Mouse (Mus musculus): ENCODE data around the gene Sf3b6.
"Not testable (repeated sequence)": the region's sequence is repeated elsewhere in the genome, so short reads cannot be mapped to it uniquely, and the experiment has no call there.

The Sf3b6 gene

GRCm38 (mm10) chr12:4817361-4818101 is at the start of gene Sf3b6:
Gene Sf3b6, plus strand, starts transcription at chr12:4817544.
- DNase-seq (ENCODE audit: low spot score in 2 of 2), result peak; percentile 98 to 99

DNA sequence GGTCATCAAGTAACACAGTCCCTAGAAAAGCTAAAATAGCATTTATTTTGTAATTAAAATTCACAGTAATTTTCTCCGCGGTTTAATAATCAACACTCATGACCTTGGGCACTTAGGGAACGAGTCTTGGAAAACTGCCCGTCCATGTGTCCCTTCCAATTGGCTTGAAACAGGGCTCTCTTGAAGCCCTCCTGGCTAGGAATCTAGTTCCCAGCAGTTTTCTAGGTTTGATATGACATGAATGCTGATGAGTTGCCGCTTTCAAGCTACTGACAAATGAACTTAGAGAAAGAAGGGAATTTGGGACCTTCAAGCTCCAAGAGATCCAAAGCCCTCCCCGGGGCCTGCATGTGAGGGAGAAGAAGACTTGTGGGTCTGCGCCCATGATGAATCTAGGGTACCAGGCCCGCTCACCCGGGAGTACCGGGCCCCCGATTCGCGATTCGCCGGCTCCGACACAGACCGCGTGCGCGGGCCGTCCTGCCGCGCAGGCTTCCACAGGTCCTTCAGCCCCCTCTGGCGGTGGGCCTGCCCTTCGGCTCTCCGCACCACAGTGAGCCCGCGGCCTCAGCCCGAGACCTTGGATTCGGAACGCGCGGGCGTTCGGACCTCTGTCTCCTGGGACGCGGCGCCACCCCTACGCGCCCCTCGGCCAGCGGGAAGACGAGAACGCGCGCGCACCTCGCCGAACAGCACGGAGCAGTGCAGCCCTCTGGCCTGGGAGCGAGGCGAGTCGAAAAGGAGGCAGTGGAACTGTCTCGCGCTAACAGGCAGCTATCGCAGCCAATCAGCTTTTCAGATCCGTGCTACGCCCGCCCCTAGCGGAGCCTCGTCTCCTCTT is 48.6 kb upstream of the Sf3b6 start, which contains the start of the genes Pfn4 and Fam228b:
Gene Pfn4, plus strand, starts transcription at position 531 of the 841 bp plus-strand sequence.
Gene Fam228b, minus strand, starts transcription at position 776 of the 841 bp plus-strand sequence.
- peak; percentile 94 to 97 for DNase-seq (ENCODE audit: low spot score in 2 of 2)

DNA sequence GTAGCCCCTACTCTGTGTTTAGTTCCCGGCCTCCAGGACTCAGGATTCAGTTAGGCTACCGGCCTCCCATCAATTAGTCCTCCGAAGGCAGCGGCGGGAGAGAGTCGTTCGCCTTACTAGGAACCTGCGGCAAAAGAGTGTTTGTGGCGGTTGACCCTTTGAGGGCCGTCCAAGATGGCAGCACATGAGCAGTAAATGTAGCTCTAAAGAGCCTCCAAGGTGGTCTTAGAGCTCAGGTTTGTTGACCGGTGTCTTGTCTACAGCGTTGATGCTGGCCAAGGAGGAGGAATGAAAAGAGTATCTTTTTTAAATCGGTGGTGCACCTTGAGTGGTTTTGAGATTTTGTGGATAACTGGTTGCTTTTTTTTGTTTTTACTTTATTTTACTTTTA is 48.0 kb upstream of the Sf3b6 start:
- DNase-seq (ENCODE audit: low spot score in 2 of 2), result no peak

- no peak for DNase-seq (ENCODE audit: low spot score in 2 of 2)
Measured at GRCm38 (mm10) chr12:4774895-4775587, 42.3 kb upstream of the Sf3b6 start.

DNA sequence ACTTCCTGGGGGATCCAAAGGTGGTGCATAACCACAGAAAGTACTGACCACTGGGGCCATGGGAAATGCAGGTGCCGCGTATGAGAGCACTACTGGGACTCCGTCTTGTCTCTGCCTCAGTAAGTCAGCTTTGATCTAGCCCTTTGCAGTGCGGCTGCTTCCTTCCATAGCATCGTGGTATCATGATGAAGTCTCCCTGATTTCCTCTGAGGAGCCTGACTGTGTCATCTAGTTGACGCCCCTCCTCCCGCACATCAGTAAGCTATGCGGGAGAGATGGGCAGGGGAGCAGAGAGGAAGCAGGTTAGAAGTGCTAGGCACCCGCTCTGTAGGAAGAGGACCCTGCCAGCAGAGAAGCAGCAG is 41.8 kb upstream of the Sf3b6 start:
- peak in 1 of 2 experiments; percentile 28 for DNase-seq (ENCODE audit: low spot score in 2 of 2)

- DNase-seq (ENCODE audit: low spot score in 2 of 2), result no peak
Measured at GRCm38 (mm10) chr12:4777734-4778133, 39.6 kb upstream of the Sf3b6 start.

DNA sequence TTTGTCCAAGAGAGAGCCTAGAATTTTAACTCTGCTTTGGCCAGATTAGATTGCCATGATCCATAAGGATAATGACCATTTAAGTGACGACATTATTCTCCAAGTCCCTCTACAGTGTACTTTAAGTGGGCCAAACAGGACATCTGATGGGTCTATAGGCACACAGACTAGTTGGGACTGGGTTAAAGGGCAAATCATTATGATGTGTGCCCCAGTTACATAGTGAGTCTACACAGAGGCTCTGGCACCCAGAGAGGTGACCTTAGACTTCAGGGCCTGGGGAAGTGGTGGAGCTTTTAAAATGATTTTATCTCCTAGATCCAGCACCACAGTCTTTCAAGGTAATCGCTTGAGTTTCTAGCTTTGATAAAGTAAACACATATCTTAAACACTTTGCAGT is 37.1 kb upstream of the Sf3b6 start:
- no peak for DNase-seq (ENCODE audit: low spot score in 2 of 2)

DNA sequence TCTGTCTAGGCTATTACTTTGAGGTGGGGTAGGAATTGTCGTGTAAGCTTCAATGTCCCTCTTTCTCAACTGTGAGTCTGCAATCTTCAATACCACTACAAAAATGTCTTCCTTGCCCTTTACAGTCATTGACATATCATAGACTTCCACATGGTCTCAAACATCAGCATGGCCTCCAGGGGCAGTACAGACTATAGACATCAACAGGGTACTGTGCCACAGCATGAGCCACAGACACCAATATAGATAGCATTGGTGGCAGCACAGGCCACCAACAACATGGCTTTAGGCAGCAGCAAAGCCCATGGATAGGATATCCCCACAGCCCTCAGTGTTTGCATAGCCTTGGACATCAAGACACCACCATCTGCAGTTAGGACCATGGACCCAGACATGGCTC is 36.1 kb upstream of the Sf3b6 start:
- DNase-seq (ENCODE audit: low spot score in 2 of 2), result no peak

DNA sequence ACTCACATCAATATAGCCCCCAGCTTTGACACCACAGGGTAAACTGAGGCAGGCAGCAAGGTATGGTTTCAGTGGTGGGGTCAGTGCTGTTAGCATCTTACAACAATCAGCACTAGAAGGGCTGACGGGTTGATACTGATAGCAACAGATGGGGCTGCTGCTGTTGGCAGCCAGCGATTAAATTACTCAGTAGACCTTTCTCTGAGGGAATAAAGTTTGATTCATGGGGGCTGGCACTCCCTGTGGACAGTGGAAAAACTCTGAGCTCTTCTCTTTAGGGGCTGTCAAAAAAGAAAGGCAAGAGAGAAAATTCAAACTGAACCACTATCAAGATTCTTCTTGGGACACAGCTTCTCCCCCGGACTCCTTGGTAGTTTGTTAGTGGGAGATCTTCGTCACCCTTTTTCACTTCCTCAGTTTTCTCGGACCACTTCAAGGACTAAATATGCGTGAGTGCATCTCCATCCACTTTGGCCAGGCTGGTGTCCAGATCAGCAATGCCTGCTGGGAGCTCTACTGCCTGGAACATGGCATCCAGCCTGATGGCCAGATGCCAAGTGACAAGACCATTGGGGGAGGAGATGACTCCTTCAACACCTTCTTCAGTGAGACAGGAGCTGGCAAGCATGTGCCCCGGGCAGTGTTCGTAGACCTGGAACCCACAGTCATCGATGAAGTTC is 35.5 kb upstream of the Sf3b6 start:
- DNase-seq (ENCODE audit: low spot score in 2 of 2), result not testable (repeated sequence)

- DNase-seq (ENCODE audit: low spot score in 2 of 2), result peak; percentile 22 to 34
Measured at GRCm38 (mm10) chr12:4783598-4783997, 33.7 kb upstream of the Sf3b6 start.

DNA sequence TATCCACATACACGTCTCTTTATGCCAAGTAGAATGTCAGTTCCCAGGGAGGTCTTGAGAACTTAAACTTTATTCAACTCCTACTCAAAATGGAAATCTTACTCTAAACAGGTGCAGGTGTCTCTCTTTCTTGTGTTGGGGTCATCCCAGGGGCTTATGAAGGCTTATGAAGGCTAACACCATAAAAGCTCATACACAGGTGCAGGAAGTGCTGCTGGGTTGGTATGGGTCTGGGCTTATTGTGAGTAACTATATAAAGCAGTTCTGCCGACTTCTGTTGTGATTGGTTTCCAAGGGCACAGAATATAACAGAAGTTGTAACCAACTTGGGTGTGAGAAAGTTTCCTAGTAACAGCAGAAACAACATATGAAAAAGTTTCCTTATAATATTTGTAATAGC is 32.9 kb upstream of the Sf3b6 start:
- DNase-seq (ENCODE audit: low spot score in 2 of 2), result no peak

- DNase-seq (ENCODE audit: low spot score in 2 of 2), result peak in 1 of 2 experiments; percentile 1
Measured at GRCm38 (mm10) chr12:4788128-4788527, 29.2 kb upstream of the Sf3b6 start.

DNA sequence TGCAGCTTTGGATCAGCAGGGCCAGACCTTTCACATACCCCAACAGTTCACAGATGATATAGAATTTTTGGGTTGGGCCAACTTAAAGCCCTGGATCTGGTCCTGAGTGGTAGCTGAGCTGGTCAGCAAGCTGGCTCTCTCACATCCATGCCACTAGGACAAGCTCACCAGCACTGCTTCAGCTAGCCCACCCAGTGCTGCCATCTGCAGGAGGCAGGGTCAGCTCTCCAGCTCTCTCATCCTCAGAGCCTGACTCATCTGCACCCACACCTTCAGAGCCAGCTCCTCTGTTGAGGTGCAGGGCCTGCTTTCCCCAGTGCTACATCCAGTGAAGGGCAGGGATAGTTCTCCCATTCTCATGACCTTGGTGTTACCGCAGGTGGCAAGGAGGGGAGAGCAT is 23.6 kb upstream of the Sf3b6 start:
- peak in 1 of 2 experiments; percentile 24 for DNase-seq (ENCODE audit: low spot score in 2 of 2)

DNA sequence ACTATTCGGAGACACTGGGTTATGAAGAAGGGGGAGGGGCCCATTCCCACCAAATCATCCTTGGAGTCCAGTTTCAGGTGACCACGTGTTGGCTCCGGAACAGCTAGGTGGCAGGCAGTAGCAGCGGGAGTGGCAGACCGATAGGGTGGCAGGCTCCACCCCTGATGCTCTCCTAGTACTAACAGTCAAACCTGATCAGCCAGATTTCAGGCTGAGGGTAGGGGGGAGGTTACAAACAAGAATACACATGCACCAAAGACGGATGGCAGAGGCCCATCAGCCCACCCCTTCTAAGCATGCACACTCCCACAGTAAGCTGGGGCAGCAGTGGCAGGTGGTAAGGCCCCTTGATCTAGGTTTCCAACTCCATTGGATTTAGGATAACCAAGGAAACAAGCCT is 19.9 kb upstream of the Sf3b6 start:
- DNase-seq (ENCODE audit: low spot score in 2 of 2), result peak in 1 of 2 experiments; percentile 1

GRCm38 (mm10) chr12:4811036-4811435 is 6.3 kb upstream of the Sf3b6 start:
- DNase-seq (ENCODE audit: low spot score in 2 of 2), result no peak

DNA sequence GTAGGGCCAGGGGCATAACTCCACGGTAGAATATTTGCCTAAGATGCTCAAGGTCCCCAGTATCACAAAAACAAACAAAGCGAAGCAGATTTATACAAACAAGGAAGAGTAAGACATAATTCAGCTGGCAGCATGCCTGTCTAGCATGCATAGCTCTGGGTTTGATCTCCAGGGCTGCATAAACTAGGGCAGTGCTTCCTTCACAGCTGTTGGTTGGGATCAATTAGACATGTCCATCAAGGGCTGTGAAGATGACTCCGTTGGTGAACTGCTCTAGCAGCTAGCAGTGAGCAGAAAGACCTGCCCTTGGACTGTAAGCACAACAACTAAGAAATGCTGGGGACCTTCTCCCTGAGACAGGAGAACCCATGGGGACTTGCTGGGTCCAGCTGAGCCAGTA is 5.6 kb upstream of the Sf3b6 start:
- DNase-seq (ENCODE audit: low spot score in 2 of 2), result no peak

- DNase-seq (ENCODE audit: low spot score in 2 of 2), result no peak
Measured at GRCm38 (mm10) chr12:4813636-4814035, 3.7 kb upstream of the Sf3b6 start.

GRCm38 (mm10) chr12:4816680-4817360 is 524 bp upstream of the Sf3b6 start:
- no peak for DNase-seq (ENCODE audit: low spot score in 2 of 2)

GRCm38 (mm10) chr12:4827256-4827655 is 9.9 kb downstream of the Sf3b6 start:
- DNase-seq (ENCODE audit: low spot score in 2 of 2), result no peak

GRCm38 (mm10) chr12:4836959-4837358 is 19.6 kb downstream of the Sf3b6 start:
- no peak for DNase-seq (ENCODE audit: low spot score in 2 of 2)

GRCm38 (mm10) chr12:4840010-4840409 is 22.7 kb downstream of the Sf3b6 start:
- no peak for DNase-seq (ENCODE audit: low spot score in 2 of 2)

Measured in thymus, postnatal 10 days (tissue).